Mouse (Mus musculus) limb, embryonic 14.5 days (tissue): ENCODE data around the gene Fbxo7. TPM values are rescaled to one million over a fixed set of nuclear protein-coding genes. Genes with fewer than 3 reads are reported as not detected.

Source experiments
- ATAC-seq: fragments of 200-750 bp; cut with Nextera tagmentation; 2 replicates; pipeline ENCODE4 v1.8.0; 2017; ENCODE audit warnings: low read depth, moderate number of reproducible peaks, moderate TSS enrichment; ENCODE audit not compliant: low FRiP score
- DNase-seq: peaks from one replicate; pipeline ENCODE4 v3.0.0-alpha.2; 2015; ENCODE audit warnings: low spot score
- H3K27ac ChIP-seq: fragments of 300-500 bp; sonication (generic); replicated peaks from 2 replicates; pipeline ENCODE4 v1.5.1; 2014; ENCODE audit warnings: low read depth, mild to moderate bottlenecking, low read length, moderate library complexity, mixed read lengths
- H3K27me3 ChIP-seq: fragments of 300-500 bp; sonication (generic); 2 replicates; pipeline ENCODE4 v1.6.1; 2014; ENCODE audit warnings: low read length, mixed read lengths; ENCODE audit not compliant: control insufficient read depth, insufficient read depth
- H3K36me3 ChIP-seq: fragments of 300-500 bp; sonication (generic); 2 replicates; pipeline ENCODE4 v1.6.1; 2014; ENCODE audit warnings: mild to moderate bottlenecking, low read length, moderate library complexity, mixed read lengths; ENCODE audit not compliant: control insufficient read depth, insufficient read depth
- H3K4me1 ChIP-seq: fragments of 300-500 bp; sonication (generic); 2 replicates; pipeline ENCODE4 v1.6.1; 2014; ENCODE audit warnings: antibody characterized with exemption, low read length, mixed read lengths; ENCODE audit not compliant: control insufficient read depth, insufficient read depth
- H3K4me2 ChIP-seq: fragments of 300-500 bp; sonication (generic); replicated peaks from 2 replicates; pipeline ENCODE4 v1.6.1; 2014; ENCODE audit warnings: low read depth, mild to moderate bottlenecking, low read length, moderate library complexity; ENCODE audit not compliant: severe bottlenecking
- H3K4me3 ChIP-seq: fragments of 300-500 bp; sonication (generic); replicated peaks from 2 replicates; pipeline ENCODE4 v1.5.1; 2014; ENCODE audit warnings: low read length
- H3K9ac ChIP-seq: fragments of 300-500 bp; sonication (generic); 2 replicates; pipeline ENCODE4 v1.6.1; 2014; ENCODE audit warnings: mild to moderate bottlenecking, low read depth, low read length, moderate library complexity; ENCODE audit not compliant: severe bottlenecking
- H3K9me3 ChIP-seq: fragments of 300-500 bp; sonication (generic); 2 replicates; pipeline ENCODE4 v1.6.1; 2016; ENCODE audit warnings: low read length; ENCODE audit not compliant: control insufficient read depth
- POLR2A ChIP-seq: fragments of 200-500 bp; IDR thresholded peaks from 2 replicates; pipeline ENCODE4 v1.8.0; 2012; ENCODE audit warnings: inconsistent platforms, mild to moderate bottlenecking, moderate library complexity, borderline replicate concordance; ENCODE audit not compliant: insufficient read depth, insufficient read length; ENCODE audit errors: extremely low read depth
- WGBS: fragments of 180-500 bp; shearing (Covaris S2); extraction: QIAGEN DNeasy Blood & Tissue Kit; methylation state at CpG from one replicate; pipeline ENCODE4 v1.1.7; 2014; 5-methylcytosine and 5-hydroxymethylcytosine counted together
- polyA plus RNA-seq, 2 experiments: library from polyadenylated mRNA; depleted of rRNA in 1 of 2; stranded (reverse) in 1 of 2; unstranded in 1 of 2; fragments of >200 nt; fragmentation: Nextera tagmentation in 1 of 2; extraction: Ambion mirVana in 1 of 2; gene quantifications; 2 replicates each; pipeline versions ENCODE4 v1.2.1 to v1.2.3; 2012 to 2014

Fbxo7 gene
- polyA plus RNA-seq, 2 experiments, result 32.4 to 33.7 TPM

GRCm38 (mm10) chr10:86066651-86067050, 44.9 kb downstream of the Fbxo7 start:
- Histone ChIP-seq H3K4me2 (no peak overlapping the region), H3K9me3 (no peaks in the 10 kb centered on the region), H3K4me3 (no peak overlapping the region), H3K27ac (no peak overlapping the region), H3K36me3 (no peaks in the 10 kb centered on the region), H3K9ac (no peak overlapping the region), H3K4me1 (0 out of 2 replicates have a peak, but pooled peaks cover 3% of the 10 kb centered on the region), H3K27me3 (no peaks in the 10 kb centered on the region)
- DNase-seq (no peak), ATAC-seq (no peak)
- 83% methylated on average over 5 of the region's 5 CpGs for WGBS
- no peak for TF ChIP-seq POLR2A

GRCm38 (mm10) chr10:86067911-86068310, 46.1 kb downstream of the Fbxo7 start:
- H3K27me3 ChIP-seq, result no peaks in the 10 kb centered on the region
- no peak for TF ChIP-seq POLR2A
- no peak overlapping the region for H3K4me2 ChIP-seq
- H3K9me3 ChIP-seq, result no peaks in the 10 kb centered on the region
- WGBS, result 34% methylated on average over 10 of the region's 10 CpGs
- H3K4me1 ChIP-seq, result 0 out of 2 replicates have a peak, but pooled peaks cover 3% of the 10 kb centered on the region
- H3K36me3 ChIP-seq, result no peaks in the 10 kb centered on the region
- ATAC-seq (no peak), DNase-seq (no peak)
- no peak overlapping the region for H3K27ac ChIP-seq
- no peak overlapping the region for H3K9ac ChIP-seq
- H3K4me3 ChIP-seq, result no peak overlapping the region

GRCm38 (mm10) chr10:86069341-86069740, 47.6 kb downstream of the Fbxo7 start:
- no peaks in the 10 kb centered on the region for H3K9me3 ChIP-seq
- 57% methylated on average over 3 of the region's 3 CpGs for WGBS
- ATAC-seq (no peak), DNase-seq (no peak)
- H3K9ac ChIP-seq, result no peak overlapping the region
- no peaks in the 10 kb centered on the region for H3K27me3 ChIP-seq
- no peak overlapping the region for H3K27ac ChIP-seq
- H3K4me3 ChIP-seq, result no peak overlapping the region
- no peaks in the 10 kb centered on the region for H3K36me3 ChIP-seq
- H3K4me2 ChIP-seq, result no peak overlapping the region
- 0 out of 2 replicates have a peak, but pooled peaks cover 3% of the 10 kb centered on the region for H3K4me1 ChIP-seq
- TF ChIP-seq POLR2A, result no peak

GRCm38 (mm10) chr10:86070751-86071150, 49.0 kb downstream of the Fbxo7 start:
- no peak overlapping the region for H3K27ac ChIP-seq
- no peak for TF ChIP-seq POLR2A
- WGBS, result 92% methylated on average over 3 of the region's 3 CpGs

GRCm38 (mm10) chr10:86074134-86074533, 52.4 kb downstream of the Fbxo7 start:
- no peak overlapping the region for H3K4me3 ChIP-seq
- TF ChIP-seq POLR2A, result no peak
- ATAC-seq (no peak), DNase-seq (no peak)
- 85% methylated on average over 4 of the region's 4 CpGs for WGBS
- H3K27ac ChIP-seq, result no peak overlapping the region
- no peaks in the 10 kb centered on the region for H3K36me3 ChIP-seq
- no peaks in the 10 kb centered on the region for H3K27me3 ChIP-seq
- no peak overlapping the region for H3K9ac ChIP-seq
- no peaks in the 10 kb centered on the region for H3K4me1 ChIP-seq
- no peak overlapping the region for H3K4me2 ChIP-seq
- no peaks in the 10 kb centered on the region for H3K9me3 ChIP-seq

More at GRCm38 (mm10) chr10:86070751-86071150, 49.0 kb downstream of the Fbxo7 start:
- Histone ChIP-seq H3K9ac (no peak overlapping the region), H3K4me3 (no peak overlapping the region), H3K36me3 (no peaks in the 10 kb centered on the region), H3K4me1 (0 out of 2 replicates have a peak, but pooled peaks cover 3% of the 10 kb centered on the region), H3K4me2 (no peak overlapping the region), H3K27me3 (no peaks in the 10 kb centered on the region), H3K9me3 (no peaks in the 10 kb centered on the region)
- ATAC-seq (no peak), DNase-seq (no peak)
